Mouse (Mus musculus) macrophage (primary cell): ENCODE measurements at regions not wholly inside any gene's neighbourhood (a gene's known extent, or its start where the extent isn't known, plus 50 kb on each side); places are given as distances from the start of the nearest gene placed in this dataset.

Source experiments
- H3K27ac ChIP-seq: fragments of 350-480 bp; formaldehyde crosslinking; 2 replicates; pipeline ENCODE4 v1.9.0; 2021
- H3K36me3 ChIP-seq: fragments of 350-480 bp; formaldehyde crosslinking; 2 replicates; pipeline ENCODE4 v1.9.0; 2021; ENCODE audit errors: inconsistent target
- H3K4me3 ChIP-seq: fragments of 350-480 bp; formaldehyde crosslinking; 2 replicates; pipeline ENCODE4 v1.9.0; 2021; ENCODE audit errors: inconsistent target
- H3K79me2 ChIP-seq: fragments of 350-480 bp; formaldehyde crosslinking; 2 replicates; pipeline ENCODE4 v1.9.0; 2021; ENCODE audit errors: inconsistent target
- WGBS: methylation state at CpG from one replicate; pipeline ENCODE4 v1.1.7; 2026; ENCODE audit warnings: inconsistent platforms; ENCODE audit not compliant: missing documents; 5-methylcytosine and 5-hydroxymethylcytosine counted together

- no peaks in the 10 kb centered on the region for H3K79me2 ChIP-seq
- H3K4me3 ChIP-seq, result no peak overlapping the region
- no peaks in the 10 kb centered on the region for H3K36me3 ChIP-seq
- 90% methylated on average over 4 of the region's 4 CpGs for WGBS
- H3K27ac ChIP-seq, result no peak overlapping the region
Observed at GRCm38 (mm10) chr10:39316533-39316932, 52.1 kb upstream of the Fyn start.

DNA sequence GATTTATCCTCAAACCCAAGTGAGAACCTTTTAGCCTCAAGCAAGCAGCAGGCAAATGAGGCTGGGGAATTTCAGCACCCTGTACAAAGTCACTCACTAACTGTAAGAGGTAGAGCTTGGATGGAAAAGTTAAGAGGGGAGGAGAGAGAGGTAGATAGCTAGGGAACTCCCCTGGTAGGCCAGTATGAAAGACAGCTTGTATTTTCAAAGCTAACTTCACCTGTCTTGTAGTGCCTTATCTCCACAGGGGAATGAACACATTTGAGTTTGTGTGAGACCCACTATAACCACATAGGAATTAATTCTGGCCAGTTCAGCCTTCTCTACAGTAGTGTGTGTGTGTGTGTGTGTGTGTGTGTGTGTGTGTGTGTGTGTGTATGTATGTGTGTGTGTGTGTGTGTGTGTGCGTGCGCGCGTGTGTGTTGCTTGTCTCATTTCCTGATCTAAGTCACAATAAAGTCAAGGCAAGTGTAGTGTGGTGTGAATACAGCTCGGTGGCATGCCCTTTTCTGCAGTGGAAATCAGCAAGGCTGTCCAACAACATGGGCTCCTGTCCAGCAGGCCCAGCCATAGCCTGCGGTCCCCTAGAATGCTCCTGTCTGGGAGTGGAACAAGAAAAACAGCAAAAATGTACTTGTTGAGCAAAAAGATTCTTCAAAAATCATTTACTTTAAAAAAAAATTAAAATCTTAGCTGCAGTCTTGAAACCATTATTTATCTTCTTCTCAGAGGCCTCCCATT is 53.1 kb upstream of the Fyn start:
- H3K27ac ChIP-seq, result no peak overlapping the region
- H3K4me3 ChIP-seq, result no peak overlapping the region
- WGBS, result 89% methylated on average over 6 of the region's 6 CpGs
- H3K36me3 ChIP-seq, result no peaks in the 10 kb centered on the region
- no peaks in the 10 kb centered on the region for H3K79me2 ChIP-seq

DNA sequence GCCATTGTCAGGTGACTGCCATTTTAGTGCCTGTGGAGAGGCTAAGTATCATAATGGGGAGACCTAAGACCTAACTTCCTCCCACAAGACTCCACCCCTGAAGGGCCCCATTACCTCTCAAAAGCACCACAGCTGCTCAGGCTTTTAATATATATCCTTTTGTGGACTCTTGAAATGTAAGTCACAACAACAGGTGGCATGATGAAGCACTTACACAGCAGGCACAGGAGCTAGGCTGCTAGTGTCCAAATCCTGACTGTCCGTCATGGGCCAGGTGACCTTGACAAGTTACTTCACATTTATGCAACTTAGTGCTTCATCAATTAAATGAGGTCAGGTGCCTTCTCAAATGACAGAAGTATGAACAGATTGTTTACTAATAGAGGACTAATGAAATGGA is 57.2 kb upstream of the Fyn start:
- Histone ChIP-seq H3K27ac (no peak overlapping the region), H3K36me3 (no peaks in the 10 kb centered on the region), H3K79me2 (no peaks in the 10 kb centered on the region), H3K4me3 (no peak overlapping the region)
- 70% methylated on average over 1 of the region's 1 CpGs for WGBS

GRCm38 (mm10) chr10:39308535-39308934 is 60.1 kb upstream of the Fyn start:
- Histone ChIP-seq H3K27ac (no peak overlapping the region), H3K79me2 (no peaks in the 10 kb centered on the region), H3K4me3 (no peak overlapping the region), H3K36me3 (no peaks in the 10 kb centered on the region)
- 88% methylated on average over 1 of the region's 1 CpGs for WGBS

DNA sequence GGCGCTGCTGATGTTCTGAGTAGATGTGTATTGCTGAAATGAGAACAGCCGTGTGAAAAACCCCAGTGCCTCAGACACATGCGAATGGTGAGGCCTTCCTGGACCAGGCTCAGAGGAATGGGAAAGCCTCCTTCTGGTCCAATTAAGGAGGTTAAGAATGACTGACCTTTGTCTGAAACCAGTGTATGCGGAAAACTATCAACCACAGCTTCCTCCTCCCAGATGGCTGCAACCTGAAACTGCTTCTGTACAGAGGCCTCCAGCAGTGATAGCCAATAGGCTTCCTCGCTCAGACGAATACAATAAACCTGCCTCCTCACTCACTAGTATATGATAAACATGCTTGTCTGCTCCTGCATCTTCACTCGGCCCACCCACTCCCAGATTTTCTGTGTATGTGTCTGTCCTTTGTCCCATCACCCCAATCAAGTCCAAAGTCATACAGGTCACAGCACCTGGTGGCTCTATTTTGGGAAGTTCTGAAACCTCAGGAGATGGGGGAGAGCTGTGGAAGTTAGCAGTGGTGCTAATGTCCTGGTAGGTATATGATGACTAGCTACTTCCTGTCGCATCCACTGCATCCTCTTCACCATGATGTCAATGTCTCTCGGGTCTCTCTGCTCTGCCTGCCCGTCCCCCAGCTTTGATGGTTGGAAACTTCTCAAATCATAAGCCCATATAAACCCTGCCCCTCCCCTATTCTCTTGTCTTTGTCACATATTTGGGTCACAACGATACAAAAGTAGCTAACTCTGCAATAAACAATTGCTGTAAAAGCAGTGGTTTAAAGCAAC is 75.8 kb upstream of the Fyn start:
- Histone ChIP-seq H3K27ac (no peak overlapping the region), H3K79me2 (no peaks in the 10 kb centered on the region), H3K36me3 (no peaks in the 10 kb centered on the region), H3K4me3 (no peak overlapping the region)
- 50% methylated on average over 11 of the region's 11 CpGs for WGBS

DNA sequence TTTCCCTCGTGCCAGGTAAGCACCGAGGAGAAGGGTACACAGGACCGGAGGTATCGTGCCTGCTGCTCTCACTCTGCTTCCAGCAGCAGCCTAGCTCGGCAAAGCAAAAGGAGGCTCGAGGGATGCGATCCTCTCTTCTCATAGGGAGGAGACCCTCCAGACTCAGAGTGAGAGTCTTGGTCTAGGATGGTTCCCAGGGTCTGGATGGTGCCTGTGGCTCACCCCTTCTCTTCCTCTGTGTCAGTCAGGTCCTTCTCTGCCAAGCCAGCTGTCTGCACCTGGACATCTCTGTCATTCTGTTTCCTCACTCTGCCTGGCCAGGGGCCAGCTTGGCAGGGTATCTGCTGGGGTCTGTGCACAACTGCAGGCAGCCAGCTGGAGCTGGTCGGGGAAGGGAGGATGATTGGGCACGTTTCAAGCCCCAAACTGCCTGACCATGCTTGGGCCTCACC is 76.9 kb upstream of the Fyn start:
- 81% methylated on average over 9 of the region's 9 CpGs for WGBS

DNA sequence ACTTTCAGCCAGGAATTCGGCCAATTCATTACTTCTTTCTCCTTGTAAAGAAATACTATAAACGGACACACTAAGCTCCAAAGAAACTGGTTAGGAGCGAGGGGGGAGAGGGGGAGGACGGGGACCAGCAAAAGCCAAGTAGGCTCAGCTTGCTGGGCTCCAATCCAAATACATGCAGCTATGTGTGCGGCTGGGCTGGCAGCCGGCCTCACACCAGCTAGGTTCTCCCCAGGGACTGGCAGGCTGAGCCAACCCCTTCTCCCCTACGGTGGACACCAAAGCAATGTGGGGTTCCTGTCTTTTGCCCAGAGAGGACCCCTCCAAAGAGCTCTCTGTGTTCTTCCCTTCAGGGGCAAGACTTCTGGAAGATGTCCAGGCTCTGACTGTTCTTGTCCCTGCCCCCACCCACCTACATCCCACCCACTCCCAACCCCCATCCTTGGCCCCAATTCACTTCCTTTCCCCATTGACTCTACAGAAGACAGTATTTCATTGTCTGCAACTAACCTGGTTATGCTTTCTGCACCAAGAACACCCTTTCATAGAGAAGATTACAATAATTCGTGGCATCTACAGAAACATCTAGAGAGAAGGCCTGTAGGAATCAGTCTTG is 77.4 kb upstream of the Fyn start:
- Histone ChIP-seq H3K4me3 (no peak overlapping the region), H3K79me2 (no peaks in the 10 kb centered on the region), H3K27ac (no peak overlapping the region), H3K36me3 (no peaks in the 10 kb centered on the region)
- 61% methylated on average over 5 of the region's 8 CpGs for WGBS

More for the DNA sequence above, 76.9 kb upstream of the Fyn start:
- Histone ChIP-seq H3K79me2 (no peaks in the 10 kb centered on the region), H3K4me3 (no peak overlapping the region), H3K36me3 (no peaks in the 10 kb centered on the region), H3K27ac (no peak overlapping the region)

DNA sequence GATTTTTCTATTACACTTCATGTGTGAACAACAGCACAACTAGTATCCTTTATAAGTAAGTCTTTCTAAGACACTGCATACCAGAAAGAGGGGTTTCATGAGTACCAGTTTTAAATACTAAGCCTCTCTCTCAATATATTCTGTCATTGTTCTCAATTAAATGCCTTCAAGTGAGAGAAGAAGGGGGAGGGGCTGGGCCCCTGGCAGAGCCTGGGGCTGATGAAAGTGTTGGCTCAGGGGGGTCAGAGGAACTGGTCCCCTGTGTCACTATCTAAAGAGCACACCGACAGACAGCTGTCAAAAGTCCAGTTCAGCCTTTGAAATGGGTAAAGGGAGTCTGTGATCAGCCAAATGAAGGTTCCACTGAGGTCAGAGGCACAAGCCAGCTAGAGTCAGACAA is 78.4 kb upstream of the Fyn start:
- Histone ChIP-seq H3K4me3 (no peak overlapping the region), H3K27ac (no peak overlapping the region), H3K36me3 (no peaks in the 10 kb centered on the region), H3K79me2 (no peaks in the 10 kb centered on the region)
- WGBS, result 100% methylated on average over 1 of the region's 1 CpGs

GRCm38 (mm10) chr10:39280366-39281000 is 88.2 kb upstream of the Fyn start:
- H3K79me2 ChIP-seq, result no peaks in the 10 kb centered on the region
- no peak overlapping the region for H3K4me3 ChIP-seq
- no peaks in the 10 kb centered on the region for H3K36me3 ChIP-seq
- WGBS, result 42% methylated on average over 14 of the region's 14 CpGs
- H3K27ac ChIP-seq, result no peak overlapping the region

GRCm38 (mm10) chr10:39274202-39274601 is 94.5 kb upstream of the Fyn start:
- Histone ChIP-seq H3K27ac (no peak overlapping the region), H3K79me2 (no peaks in the 10 kb centered on the region), H3K36me3 (no peaks in the 10 kb centered on the region), H3K4me3 (no peak overlapping the region)
- WGBS, result 60% methylated on average over 1 of the region's 2 CpGs

DNA sequence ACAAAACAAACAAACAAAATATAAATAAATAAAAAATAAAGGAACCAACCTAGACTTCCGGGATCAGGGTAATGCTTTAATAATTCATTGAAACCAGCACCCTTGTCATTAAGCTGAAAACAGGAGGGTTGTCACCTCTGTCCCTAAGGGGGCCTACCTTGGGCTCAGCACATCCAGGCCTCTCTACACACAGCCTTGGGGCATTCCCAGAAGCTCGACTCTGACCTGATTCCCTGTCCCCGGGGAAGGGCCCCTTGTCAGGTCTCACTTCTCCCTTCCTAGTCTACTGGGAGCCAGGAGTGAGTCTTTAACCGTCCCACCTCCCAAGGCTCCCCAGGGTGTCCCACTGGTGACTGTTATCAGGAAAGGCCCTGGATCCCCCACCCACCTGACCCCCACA is 95.2 kb upstream of the Fyn start:
- no peaks in the 10 kb centered on the region for H3K36me3 ChIP-seq
- no peak overlapping the region for H3K4me3 ChIP-seq
- 68% methylated on average over 4 of the region's 4 CpGs for WGBS
- no peak overlapping the region for H3K27ac ChIP-seq
- no peaks in the 10 kb centered on the region for H3K79me2 ChIP-seq

DNA sequence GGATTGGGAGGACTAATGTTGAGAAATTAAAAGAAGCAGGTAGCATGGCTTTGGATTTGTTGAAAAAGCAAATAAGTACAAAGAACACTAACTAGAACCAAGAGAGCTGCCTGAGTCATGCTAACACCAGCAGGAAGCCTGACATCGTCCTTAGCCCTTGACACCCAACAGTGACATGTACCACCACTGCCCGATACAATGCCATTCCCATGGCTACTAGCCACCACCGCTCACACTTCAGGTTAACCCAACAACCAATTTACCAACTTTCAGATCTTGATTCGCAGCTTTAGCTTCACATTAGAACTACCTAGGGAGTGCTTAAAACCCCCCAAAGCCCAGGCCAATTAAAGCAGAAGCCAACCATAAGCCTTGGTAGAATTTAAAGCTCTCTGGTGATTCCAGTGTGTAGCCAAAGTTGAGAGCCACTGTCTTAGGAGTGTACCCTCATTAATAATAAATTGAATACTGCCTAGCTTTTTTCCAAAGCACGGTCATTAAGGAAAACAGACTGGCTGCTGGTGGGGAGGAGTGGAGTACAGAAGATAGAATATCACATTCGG is 96.2 kb upstream of the Fyn start:
- Histone ChIP-seq H3K4me3 (no peak overlapping the region), H3K79me2 (no peaks in the 10 kb centered on the region), H3K36me3 (no peaks in the 10 kb centered on the region), H3K27ac (no peak overlapping the region)
- WGBS, result 95% methylated on average over 6 of the region's 6 CpGs

DNA sequence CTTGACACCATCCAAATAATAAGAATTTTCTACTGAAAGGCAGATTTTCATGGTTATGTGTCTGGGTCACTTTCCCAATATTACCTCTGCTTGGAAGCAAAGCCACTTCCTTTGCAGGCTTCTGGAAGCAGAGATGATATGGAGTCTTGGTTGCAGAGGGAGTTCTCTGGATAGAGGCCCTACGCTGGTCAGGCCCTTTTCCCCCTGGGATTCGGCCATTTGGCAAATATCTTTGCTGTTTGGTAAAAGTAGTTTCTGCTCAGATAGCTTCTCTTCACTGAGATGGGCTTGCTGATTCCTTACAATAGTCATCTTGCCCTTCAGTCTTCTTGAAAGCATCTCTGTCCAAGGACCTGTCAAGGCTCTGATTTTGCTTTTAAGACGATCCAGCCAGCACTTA is 98.2 kb upstream of the Fyn start:
- Histone ChIP-seq H3K27ac (no peak overlapping the region), H3K4me3 (no peak overlapping the region), H3K79me2 (no peaks in the 10 kb centered on the region), H3K36me3 (no peaks in the 10 kb centered on the region)
- WGBS, result 94% methylated on average over 3 of the region's 3 CpGs

- no peak overlapping the region for H3K4me3 ChIP-seq
- H3K36me3 ChIP-seq, result no peaks in the 10 kb centered on the region
- peak overlapping the region; percentile 81 for H3K27ac ChIP-seq
- WGBS, result 96% methylated on average over 6 of the region's 6 CpGs
- no peaks in the 10 kb centered on the region for H3K79me2 ChIP-seq
Observed at GRCm38 (mm10) chr10:39267236-39267635, 101.4 kb upstream of the Fyn start.
